Mouse (Mus musculus) erythroblast, adult 5-6 weeks (primary cell): Measurements from ENCODE around the gene Atp1a1. TPM values are rescaled to one million over a fixed set of nuclear protein-coding genes. Genes with fewer than 3 reads are reported as not detected.

Experiments
- ATAC-seq: replicated peaks from 2 replicates; pipeline ENCODE4 v1.8.0; 2016; ENCODE audit warnings: moderate number of reproducible peaks, mild to moderate bottlenecking, moderate TSS enrichment, inconsistent platforms; ENCODE audit not compliant: poor library complexity, low FRiP score, severe bottlenecking
- total RNA-seq, 2 experiments: library from RNA; stranded (forward) in 1 of 2; stranded (reverse) in 1 of 2; fragments of 150-400 nt in 1 of 2; fragments of 200-764, 138-1000 nt in 1 of 2; gene quantifications; 2 replicates each; pipeline versions ENCODE4 v1.2.3 to v1.2.4; 2015 to 2017; ENCODE audit warnings: low replicate concordance in 2 of 2

Gene Atp1a1
- total RNA-seq, 2 experiments from 2014 or later, result 24.4 to 36.5 TPM

DNA sequence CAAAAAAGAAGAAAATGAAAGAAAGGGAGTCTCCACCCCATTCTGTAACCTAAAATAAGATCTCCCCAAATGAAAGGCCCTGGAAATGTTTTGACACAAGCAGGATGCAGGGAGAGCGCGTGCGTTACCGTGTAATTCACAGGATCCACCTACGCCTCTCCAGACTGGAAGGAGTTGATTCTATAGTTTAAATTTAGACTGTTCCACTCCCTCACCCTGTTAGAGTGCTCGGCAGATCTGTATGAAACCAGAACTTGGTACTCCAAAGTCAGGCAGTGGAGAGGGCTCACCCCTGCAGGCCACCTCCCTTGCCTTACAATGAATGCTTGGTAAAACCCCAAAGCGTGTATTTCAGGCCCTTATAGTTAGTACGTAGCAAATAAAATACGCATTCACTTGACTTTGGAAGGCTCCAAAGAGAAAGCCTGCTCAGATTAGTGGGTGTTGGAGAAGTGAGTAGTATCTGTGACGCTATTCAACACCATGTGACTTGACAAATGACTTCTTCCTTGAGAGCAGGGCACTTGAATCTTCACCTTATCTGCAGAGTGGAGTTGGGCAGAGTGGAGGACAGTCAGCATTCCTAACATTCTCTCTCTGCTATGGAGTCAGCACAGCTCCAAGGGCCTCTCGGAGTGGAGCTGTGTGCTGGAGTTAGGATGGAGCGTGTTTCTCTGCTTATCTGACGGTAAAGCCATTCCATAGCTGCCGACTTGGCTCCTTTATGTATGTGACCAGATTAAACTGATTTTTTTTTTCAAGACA lies 8.4 kb downstream of the Atp1a1 start:
- peak; percentile 20; the same call in 1 of the 2 replicates for ATAC-seq

DNA sequence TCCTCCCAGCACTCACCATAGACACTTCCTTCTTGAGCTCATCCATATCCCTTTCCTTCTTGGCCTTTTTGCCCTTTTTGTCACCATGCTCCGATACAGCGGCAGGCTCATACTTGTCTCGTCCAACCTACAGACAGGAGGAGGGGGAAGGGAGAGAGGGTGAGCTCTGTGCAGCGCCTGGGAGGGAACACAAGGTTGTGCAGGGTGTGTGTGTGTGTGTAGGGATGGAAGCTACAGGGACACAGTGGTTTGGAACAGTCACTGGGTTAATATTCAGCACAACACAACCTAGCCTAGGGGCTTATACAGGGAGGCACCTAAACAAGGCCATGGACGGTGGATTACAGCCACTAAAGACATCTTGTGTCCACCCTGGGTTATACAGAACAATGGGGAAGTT lies 9.5 kb downstream of the Atp1a1 start:
- no peak for ATAC-seq

DNA sequence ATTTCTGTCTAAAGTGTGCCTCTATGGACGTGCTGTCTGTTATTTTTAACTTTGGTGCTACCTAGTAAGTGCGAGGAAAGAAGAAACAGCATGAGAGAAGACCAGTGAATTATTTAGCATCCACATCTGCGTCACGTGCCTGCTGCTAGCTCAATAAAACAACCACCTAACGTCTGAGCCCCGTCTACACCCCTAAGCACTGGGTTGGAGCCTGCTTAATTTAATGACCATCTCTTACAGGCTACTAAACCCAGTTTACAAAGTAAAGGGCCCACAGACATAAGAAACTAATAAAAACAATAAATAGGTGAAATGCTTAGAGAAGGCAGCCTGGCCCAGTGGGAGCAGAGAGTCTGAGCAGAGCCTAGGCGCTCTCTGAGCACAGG lies 11.2 kb downstream of the Atp1a1 start:
- ATAC-seq, result no peak

DNA sequence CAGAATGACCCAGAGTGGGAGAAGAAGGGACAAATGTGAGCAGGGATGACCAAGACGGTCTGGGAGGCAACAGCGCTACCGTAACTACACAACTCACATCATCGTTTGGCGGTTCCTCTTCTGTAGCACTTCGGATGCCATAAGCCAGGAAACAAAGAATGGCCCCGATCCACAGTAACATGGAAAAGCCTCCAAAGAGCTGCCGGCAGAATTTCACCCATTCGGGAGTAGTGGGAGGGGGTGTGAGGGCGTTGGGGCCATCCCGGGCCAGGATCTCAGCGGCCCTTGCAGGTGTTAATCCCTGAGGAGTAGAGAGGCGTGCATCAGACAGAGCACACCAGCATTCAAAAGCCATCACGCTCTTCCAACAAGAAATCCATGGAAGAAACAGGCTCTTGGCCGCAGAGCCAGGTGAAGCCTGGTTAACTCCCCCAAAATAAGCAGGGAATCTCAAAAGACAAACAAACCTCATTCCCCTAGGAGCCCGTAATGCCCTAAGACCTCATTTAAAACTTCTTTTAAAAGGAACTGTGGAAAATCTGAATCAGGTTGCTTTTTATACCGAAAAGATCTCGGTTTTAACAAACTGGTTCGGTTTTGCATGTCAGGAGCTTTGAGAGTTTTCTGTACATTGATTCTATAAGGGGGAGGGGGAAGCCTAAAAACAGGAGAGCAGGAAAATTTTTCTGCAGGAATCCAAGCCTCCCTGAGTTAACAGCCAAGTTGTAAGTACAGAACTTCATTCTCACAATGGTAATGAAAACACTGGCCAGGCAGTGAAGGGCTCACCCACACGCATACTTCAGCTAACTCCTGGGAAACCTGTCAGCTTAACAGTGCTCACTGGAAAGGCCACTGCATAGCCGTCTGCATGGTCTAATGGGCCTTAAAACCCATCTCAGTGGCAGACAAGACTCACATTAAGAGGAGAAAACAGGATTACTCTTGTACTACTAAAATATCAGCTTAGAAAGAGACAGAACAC lies 11.9 kb downstream of the Atp1a1 start:
- ATAC-seq, result no peak

DNA sequence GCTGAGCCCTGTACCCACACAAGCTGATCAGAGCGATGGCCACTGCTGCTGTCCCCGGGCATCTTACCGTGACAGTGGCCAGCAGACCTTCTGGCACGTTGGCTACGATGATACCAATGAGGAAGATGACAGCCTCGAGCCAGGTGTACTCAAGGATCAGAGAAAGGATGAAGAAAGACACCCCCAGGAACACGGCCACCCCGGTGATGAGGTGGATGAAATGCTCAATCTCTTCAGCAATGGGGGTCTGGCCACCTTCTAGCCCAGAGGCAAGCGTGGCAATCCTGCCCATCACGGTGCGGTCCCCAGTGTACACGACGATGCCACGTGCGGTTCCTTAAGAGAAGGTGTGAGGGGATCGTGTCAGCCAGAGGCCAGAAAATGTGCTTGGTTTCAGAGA lies 14.1 kb downstream of the Atp1a1 start:
- ATAC-seq, result no peak

DNA sequence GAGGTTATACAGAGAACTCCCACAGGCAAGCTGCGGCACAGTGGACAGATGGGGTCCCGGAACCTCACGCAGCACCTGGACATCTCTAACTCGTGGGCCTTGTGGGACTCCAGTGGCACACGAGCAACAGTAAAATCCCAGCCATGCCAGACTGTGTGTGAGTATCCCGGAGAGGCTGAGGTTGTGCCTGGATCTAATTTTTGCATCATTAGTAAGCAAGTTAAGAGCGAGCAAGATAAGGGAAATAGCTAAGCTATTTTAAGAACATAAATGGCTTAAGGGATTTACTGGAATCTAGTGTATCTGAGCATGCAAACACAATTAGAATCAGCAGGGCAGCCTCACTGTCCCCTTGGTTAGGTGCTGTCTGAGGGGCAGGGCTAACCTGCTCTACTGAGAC lies 16.2 kb downstream of the Atp1a1 start:
- no peak for ATAC-seq

DNA sequence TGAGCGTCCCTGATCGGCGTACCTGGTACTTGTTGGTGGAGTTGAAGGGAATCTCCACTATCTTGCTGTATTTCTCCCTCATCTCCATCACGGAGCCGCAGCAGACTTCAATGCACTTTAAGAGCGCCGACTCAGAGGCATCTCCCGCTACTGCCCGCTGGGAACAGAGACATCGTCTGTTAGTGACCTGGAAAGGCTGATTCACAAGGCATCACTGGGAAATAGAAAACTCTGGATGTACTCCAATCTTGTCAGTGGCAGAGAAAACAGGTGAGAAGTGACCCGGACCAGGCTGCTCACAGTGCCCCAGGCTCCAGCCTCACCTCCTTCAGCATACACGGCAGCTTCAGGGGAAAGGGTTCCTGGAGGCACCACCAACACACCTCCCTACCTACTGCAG lies 17.7 kb downstream of the Atp1a1 start:
- ATAC-seq, result no peak

DNA sequence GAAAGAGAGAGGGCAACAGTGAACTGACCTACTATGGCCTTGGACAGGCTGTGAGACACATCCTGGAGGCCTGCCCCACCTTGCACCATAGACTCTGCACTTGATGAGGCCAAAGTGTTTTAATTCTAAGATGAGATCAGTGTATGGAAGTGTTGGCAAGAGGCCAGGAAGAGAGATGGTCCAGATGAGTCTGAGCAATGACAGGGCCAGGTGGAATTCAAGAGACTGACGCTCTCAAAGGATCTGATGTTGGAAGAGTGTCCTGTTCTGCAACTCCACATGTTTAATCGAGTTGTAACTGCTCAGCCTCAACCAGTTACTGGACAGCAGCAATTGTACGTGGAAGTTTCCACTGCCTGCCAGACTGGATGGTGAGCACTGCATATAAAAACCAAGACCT lies 26.4 kb downstream of the Atp1a1 start:
- ATAC-seq, result no peak

DNA sequence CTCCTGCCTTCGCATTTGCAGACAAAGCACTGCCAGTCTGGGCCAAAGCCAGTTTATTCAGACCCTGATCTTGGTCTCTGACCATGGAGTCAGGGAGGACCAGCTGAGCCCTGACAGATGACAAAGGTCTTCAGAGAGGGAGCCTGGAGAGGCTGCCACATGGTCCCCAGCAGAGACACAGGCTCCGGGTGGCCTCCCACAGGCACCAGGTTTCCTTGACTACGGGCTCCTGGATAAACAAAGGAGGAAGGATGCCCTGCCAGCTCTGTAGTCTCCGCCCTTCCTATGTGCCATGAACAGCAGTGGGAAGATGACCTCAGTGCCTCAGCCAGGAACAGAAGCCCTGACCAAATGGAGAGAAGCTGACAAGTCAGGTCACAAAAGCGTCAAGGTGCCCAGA lies 27.1 kb downstream of the Atp1a1 start:
- no peak for ATAC-seq

DNA sequence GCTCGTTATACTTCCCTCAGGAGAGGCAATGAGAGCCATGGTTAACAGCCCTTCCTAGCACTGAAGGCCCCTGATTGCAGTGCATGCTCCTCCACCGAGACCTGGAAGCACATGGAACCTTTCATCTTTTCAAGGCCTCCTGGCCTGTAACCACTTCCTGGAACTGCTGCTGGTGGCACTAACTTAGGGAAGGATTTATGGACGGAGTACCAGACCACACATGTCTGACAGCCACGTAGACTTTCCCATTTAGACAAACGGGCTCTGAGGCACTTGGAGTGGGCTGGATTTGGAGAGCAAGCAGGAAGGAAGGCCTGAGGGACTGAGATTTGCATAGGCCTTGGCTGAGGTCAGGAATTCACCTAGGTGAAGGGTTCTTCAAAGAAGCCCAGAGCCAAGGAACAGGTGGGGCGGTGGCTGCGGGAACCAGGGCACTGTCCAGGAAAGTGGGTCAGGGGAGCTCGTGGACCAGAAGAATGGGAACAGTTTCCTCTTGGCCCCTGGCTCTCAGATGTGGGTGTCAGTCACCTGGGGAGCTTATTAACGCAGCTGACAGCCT lies 28.9 kb downstream of the Atp1a1 start:
- no peak for ATAC-seq

DNA sequence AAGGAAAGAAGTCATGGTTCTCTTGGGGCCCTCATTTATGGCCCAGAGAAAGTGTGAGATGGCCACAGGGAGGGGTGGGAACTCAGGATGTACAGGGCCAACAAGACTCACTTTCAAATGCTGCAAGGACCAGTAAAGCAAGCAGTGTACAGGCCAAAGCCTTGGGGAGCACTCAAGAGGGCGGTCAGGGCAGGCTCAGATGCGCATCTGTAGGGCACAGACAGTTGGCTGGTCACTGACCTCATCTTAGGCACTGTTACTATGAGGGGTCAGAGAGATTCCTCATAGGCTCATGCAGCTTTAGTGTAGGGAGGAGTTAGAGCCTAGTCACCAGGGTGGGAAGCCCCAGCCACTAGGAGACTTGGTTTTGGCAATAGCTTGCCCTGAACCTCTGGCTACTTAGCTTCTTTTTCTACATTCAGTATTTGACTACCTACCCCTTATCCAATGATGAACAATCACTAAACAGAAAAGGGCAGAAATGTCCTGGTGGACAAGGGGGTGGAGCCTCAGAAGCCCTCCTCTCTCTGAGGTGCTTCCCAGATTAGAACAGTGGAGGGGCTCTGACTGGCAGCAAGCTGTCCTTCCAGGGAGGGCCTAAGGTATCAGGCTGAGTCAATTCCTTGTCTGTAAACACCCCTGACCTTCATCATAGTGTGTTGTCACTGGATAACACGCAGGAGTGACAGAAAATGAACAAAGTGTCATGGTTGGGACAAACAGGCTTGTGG lies 29.9 kb downstream of the Atp1a1 start:
- ATAC-seq, result no peak

DNA sequence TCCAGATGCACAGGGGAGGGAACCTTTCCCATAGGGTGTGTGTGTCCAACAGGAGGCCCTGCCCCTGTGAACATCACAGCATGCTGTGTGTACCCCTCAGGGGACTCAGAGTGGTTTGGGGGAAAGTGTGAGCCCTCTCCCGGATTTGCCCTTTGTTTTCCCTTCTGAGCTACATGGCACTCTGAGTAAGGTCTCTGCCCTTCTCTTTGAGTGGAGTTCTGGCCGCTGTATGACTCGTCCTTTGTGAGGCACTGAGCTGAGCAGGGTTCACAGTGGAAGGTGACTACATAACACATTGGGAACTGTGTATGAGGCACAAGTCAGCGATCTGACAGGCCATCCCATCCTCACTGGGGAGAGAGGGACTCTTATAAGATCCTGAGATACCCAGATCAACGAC lies 31.5 kb downstream of the Atp1a1 start:
- no peak for ATAC-seq

DNA sequence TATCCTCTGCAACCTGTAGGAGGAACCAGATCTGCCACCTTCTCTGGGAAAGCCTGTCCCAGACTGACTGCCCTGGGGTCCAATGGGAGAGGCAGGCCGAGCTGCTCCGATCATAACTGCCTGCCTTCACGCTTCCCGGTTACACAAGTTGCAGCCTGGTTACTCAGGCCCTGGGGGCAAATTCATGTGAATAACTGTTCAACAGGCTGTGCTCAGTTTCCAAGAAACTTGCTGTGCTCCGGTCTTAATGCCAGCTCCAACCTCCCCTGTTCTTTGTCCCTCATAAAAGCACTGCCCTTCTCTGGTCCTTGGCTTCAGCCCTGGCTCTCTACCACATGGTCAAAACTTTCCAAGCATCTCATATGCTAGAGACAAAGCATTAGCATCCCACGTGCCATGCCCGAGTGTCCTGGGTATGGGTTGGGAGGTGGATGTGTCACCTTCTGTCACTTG lies 32.3 kb downstream of the Atp1a1 start:
- ATAC-seq, result no peak

DNA sequence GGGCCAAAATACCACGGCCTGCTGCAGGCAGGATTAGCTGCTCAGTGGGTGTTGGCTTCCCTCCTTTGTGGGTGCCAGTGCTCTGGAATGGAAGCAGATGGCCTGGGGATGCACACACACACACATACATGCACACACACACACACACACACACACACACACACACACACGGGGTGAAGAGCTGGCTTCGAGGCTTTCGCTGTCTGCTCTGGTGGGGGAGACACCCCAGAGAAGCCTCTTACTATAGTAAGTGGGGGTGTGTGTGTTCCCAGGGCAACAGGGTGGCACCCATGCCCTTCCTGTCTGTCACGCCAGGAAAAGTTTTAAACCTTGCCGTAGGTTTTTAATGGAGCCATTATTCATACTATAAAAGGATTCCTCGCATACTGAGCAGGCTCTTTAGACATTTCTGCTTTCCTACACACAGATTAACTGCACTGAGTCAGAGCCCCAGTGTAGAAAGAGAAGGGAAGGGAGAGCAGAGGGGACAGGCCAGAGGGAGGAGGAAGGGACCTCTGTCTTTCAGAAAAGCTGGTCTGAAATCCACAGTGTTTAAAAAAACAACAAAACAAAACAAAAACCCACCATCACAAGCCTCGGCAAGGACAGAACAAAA lies 32.9 kb downstream of the Atp1a1 start:
- ATAC-seq, result no peak

DNA sequence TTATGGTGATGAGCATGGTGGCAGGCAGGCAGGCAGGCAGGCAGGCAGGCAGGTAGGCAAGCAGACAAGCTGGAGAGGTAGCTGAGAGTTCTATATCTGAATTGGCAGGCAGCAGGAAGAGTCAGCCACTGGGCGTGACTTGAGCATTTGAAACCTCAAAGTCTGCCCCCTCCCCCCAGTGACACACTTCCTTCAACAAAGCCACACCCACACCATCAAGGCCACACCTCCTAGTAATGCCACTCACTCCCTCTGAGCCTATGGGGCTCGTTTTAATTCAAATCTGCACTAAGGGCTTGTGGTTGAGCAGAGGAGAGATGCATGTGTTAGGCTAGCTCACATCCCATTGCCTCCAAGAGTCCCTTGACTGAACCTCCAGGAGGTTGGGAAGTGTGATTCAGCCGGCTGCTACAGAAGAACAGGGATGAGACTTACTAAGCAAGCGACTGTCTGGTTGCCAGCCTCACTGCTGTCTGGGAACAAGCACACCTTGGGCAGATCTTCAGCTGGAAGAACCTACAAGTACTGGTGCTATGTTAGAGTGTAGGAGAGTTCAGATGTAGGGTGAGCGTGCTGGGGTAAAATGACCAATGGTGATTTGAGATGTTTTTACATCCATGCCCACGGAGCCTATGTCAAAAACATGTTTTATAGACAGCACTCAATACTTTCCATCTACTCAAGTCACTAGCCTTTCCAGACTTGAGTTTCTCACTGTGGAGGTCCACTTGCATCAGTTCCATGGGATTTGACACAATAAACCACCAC lies 33.6 kb downstream of the Atp1a1 start:
- ATAC-seq, result peak; percentile 53; the same call in 1 of the 2 replicates

DNA sequence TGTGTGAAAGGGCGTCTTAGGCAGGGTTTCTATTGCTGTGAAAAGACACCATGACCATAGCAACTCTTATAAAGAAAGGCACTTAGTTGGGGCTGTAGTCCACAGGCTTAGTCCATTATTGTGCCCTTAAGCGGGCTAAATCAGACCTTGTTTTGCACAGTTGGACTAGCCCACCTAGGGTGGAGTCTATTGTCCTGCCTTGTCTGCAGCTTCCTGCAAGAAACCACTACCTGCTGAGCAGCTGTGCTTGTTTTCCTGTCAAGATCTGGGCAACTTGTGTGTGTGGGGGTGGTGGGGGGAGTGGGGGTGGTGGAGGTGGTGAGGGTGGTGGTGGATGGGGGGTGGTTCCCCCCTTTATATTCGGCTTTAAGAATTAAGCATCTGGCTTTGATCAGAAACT lies 34.2 kb downstream of the Atp1a1 start:
- no peak for ATAC-seq

DNA sequence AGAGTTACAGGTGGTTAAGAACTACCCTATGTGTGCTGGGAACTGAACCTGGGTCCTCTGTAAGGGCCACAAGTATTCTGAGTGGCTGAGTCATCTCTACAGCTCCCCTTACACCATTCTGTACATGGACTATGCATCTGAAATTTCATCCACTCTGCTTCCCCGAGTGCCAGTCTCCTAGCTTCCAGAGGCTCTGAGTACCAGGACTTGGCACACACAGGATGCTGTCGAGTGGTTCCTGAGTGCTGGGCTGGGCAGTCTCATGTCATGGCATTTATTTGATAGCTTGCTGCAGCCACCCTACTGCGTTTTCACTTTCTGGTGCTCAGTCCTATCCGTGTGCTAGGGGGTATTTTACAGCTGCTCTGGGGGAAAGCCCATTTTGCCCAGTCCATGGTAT lies 35.9 kb downstream of the Atp1a1 start:
- ATAC-seq, result no peak

DNA sequence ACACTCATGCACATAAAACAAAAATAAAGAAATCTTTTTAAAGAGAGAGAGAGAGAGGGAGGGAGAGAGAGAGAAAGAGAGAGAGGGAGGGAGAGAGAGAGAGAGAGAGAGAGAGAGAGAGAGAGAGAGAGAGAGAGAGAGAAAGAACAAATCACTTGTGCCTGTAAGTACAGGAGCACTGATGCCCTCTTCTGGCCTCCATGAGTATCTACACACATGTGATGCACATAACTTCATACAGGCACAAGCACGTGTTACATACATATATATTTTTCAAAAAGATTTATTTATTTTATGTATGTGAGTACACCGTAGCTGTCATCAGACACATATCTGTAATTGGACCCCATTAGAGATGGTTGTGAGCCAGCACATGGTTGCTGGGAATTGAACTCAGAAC lies 40.5 kb downstream of the Atp1a1 start:
- ATAC-seq, result no peak
